Mouse (Mus musculus) ES-E14 (cell line): Measurements from ENCODE around the gene E130308A19Rik.

Experiments used
- CHD2 ChIP-seq: IDR thresholded peaks from 2 replicates; pipeline ENCODE4 v1.6.1; 2014; ENCODE audit warnings: mild to moderate bottlenecking, low read depth, low read length, inconsistent platforms
- HCFC1 ChIP-seq: IDR thresholded peaks from 2 replicates; pipeline ENCODE4 v1.6.1; 2012; ENCODE audit warnings: low read length, inconsistent platforms, borderline replicate concordance; ENCODE audit not compliant: insufficient read depth
- MAFK ChIP-seq: IDR thresholded peaks from 2 replicates; pipeline ENCODE4 v1.6.1; 2014; ENCODE audit warnings: mild to moderate bottlenecking, low read depth, low read length, inconsistent platforms; ENCODE audit not compliant: insufficient read depth
- ZC3H11A ChIP-seq: IDR thresholded peaks from 2 replicates; pipeline ENCODE4 v1.6.1; 2012; ENCODE audit warnings: low read depth, mild to moderate bottlenecking, inconsistent platforms, low read length, borderline replicate concordance

DNA sequence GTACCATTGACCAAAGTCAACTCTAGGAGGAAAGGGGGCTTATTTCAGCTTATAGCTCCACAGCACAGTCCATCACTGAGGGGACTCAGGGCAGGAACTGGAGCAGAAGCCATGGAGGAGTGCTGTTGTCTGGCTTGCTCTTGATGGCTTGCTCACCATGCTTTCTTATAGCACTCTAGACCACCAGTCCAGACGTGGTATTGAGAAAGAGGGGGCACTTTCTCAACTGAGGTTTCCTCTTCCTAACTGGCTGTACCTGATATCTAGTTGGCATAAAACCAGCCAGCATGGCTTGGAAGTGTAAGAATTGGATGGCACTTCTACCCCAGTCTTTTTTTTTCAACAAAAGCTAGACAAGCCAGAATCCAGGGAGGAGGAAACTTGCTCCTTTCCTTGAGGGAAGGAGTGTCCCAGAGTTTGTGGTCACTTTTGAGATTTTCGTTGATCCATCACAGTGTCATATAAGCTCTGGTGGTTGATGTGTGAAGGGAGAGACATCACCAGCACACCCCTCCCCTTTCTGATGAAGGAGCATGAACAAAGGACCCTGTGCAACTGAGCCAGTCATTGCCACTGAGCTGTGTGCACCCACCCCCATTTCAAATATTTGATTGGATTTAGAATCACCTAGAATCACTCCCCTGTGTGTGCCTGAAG is 38.7 kb upstream of the E130308A19Rik start:
- TF ChIP-seq HCFC1: no peak
- TF ChIP-seq MAFK: no peak
- no peak for TF ChIP-seq CHD2
- TF ChIP-seq ZC3H11A: no peak
